Mouse (Mus musculus) WW6 (cell line): ENCODE results near the gene St3gal2.
"Not testable (repeated sequence)": the region's sequence is repeated elsewhere in the genome, so short reads cannot be mapped to it uniquely, and the experiment has no call there.

Experiments
- DNase-seq: peaks from one replicate; pipeline ENCODE4 v3.0.0-alpha.2; 2013; ENCODE audit warnings: low read depth, low spot score

The St3gal2 gene

GRCm38 (mm10) chr8:110911576-110912570 is 7.8 kb upstream of the St3gal2 start:
- DNase-seq: no peak

GRCm38 (mm10) chr8:110917415-110917814 is 2.3 kb upstream of the St3gal2 start:
- DNase-seq: no peak

GRCm38 (mm10) chr8:110918027-110918426 is 1.7 kb upstream of the St3gal2 start:
- no peak for DNase-seq

- DNase-seq: no peak
These were observed 1.3 kb upstream of the St3gal2 start for GRCm38 (mm10) chr8:110918460-110918859.

GRCm38 (mm10) chr8:110920032-110920772 is 480 bp downstream of the St3gal2 start:
- DNase-seq: peak; percentile 33

- DNase-seq: no peak
These were observed 1.1 kb downstream of the St3gal2 start for GRCm38 (mm10) chr8:110920773-110921277.

GRCm38 (mm10) chr8:110921492-110922230 is 1.9 kb downstream of the St3gal2 start:
- DNase-seq: no peak

GRCm38 (mm10) chr8:110925691-110926140 is 6.0 kb downstream of the St3gal2 start:
- DNase-seq: no peak

GRCm38 (mm10) chr8:110926690-110927089 is 7.0 kb downstream of the St3gal2 start:
- no peak for DNase-seq

GRCm38 (mm10) chr8:110928435-110928834 is 8.7 kb downstream of the St3gal2 start:
- DNase-seq: no peak

- no peak for DNase-seq
These were observed 9.3 kb downstream of the St3gal2 start for GRCm38 (mm10) chr8:110929066-110929465.

- not testable (repeated sequence) for DNase-seq
These were observed 9.9 kb downstream of the St3gal2 start for GRCm38 (mm10) chr8:110929672-110930071.

GRCm38 (mm10) chr8:110931176-110931939 is 11.6 kb downstream of the St3gal2 start:
- DNase-seq: no peak

- no peak for DNase-seq
These were observed 12.7 kb downstream of the St3gal2 start for GRCm38 (mm10) chr8:110932444-110932843.

- no peak for DNase-seq
These were observed 13.6 kb downstream of the St3gal2 start for GRCm38 (mm10) chr8:110933272-110933671.

GRCm38 (mm10) chr8:110936217-110936616 is 16.5 kb downstream of the St3gal2 start:
- no peak for DNase-seq

GRCm38 (mm10) chr8:110938882-110939589 is 19.3 kb downstream of the St3gal2 start:
- no peak for DNase-seq

GRCm38 (mm10) chr8:110940682-110941452 is 21.1 kb downstream of the St3gal2 start:
- DNase-seq: no peak

- DNase-seq: no peak
These were observed 21.8 kb downstream of the St3gal2 start for GRCm38 (mm10) chr8:110941453-110941948.
